Mouse (Mus musculus): ENCODE measurements around the gene Ube2l6. TPM values are rescaled to one million over a fixed set of nuclear protein-coding genes. Genes with fewer than 3 reads are reported as not detected.

The Ube2l6 gene
- polyA plus RNA-seq, 1 experiment = 4.5 TPM

Other genes starting within 250 kb of the Ube2l6 start
- gene Ctnnd1, start 148.1 kb upstream of the Ube2l6 start, polyA plus RNA-seq (2012; ENCODE audit: insufficient read depth, insufficient read length, missing spikeins) = 32.5 and 35.3 TPM in 2 replicates
- gene Btbd18, start 139.7 kb upstream of the Ube2l6 start, polyA plus RNA-seq (2012; ENCODE audit: insufficient read depth, insufficient read length, missing spikeins) = not detected in 2 replicates
- gene Selenoh, start 128.1 kb upstream of the Ube2l6 start, polyA plus RNA-seq (2012; ENCODE audit: insufficient read depth, insufficient read length, missing spikeins) = 27.5 and 33.4 TPM in 2 replicates
- gene Gm28635, start 120.8 kb upstream of the Ube2l6 start, polyA plus RNA-seq (2012; ENCODE audit: insufficient read depth, insufficient read length, missing spikeins) = not detected in 2 replicates
- gene Med19, start 120.4 kb upstream of the Ube2l6 start, polyA plus RNA-seq (2012; ENCODE audit: insufficient read depth, insufficient read length, missing spikeins) = 11.5 and 13.0 TPM in 2 replicates
- gene Tmx2, start 119.7 kb upstream of the Ube2l6 start, polyA plus RNA-seq (2012; ENCODE audit: insufficient read depth, insufficient read length, missing spikeins) = 99.9 and 101 TPM in 2 replicates
- gene Zdhhc5, start 83.6 kb upstream of the Ube2l6 start, polyA plus RNA-seq (2012; ENCODE audit: insufficient read depth, insufficient read length, missing spikeins) = 25.5 and 40.4 TPM in 2 replicates
- 9.4 and 13.7 TPM in 2 replicates for gene Clp1, start 71.5 kb upstream of the Ube2l6 start, polyA plus RNA-seq (2012; ENCODE audit: insufficient read depth, insufficient read length, missing spikeins)
- gene Ypel4, start 64.8 kb upstream of the Ube2l6 start, polyA plus RNA-seq (2012; ENCODE audit: insufficient read depth, insufficient read length, missing spikeins) = not detected in 2 replicates
- gene Gm19426, start 55.2 kb upstream of the Ube2l6 start, polyA plus RNA-seq (2012; ENCODE audit: insufficient read depth, insufficient read length, missing spikeins) = not detected in 2 replicates
- 74.6 and 108 TPM in 2 replicates for gene Serping1, start 23.4 kb upstream of the Ube2l6 start, polyA plus RNA-seq (2012; ENCODE audit: insufficient read depth, insufficient read length, missing spikeins)
- 2.7 and 3.0 TPM in 2 replicates for gene Smtnl1, start 23.8 kb downstream of the Ube2l6 start, polyA plus RNA-seq (2012; ENCODE audit: insufficient read depth, insufficient read length, missing spikeins)
- gene Timm10, start 28.2 kb downstream of the Ube2l6 start, polyA plus RNA-seq (2012; ENCODE audit: insufficient read depth, insufficient read length, missing spikeins) = 125 and 134 TPM in 2 replicates
- gene Slc43a1, start 40.0 kb downstream of the Ube2l6 start, polyA plus RNA-seq (2012; ENCODE audit: insufficient read depth, insufficient read length, missing spikeins) = 2.6 and 3.5 TPM in 2 replicates
- gene Rtn4rl2, start 87.9 kb downstream of the Ube2l6 start, polyA plus RNA-seq (2012; ENCODE audit: insufficient read depth, insufficient read length, missing spikeins) = 1.5 TPM in 1 of 2 replicates, not detected in the other
- 18.5 and 18.6 TPM in 2 replicates for gene Slc43a3, start 137.8 kb downstream of the Ube2l6 start, polyA plus RNA-seq (2012; ENCODE audit: insufficient read depth, insufficient read length, missing spikeins)
- gene Prg2, start 181.6 kb downstream of the Ube2l6 start, polyA plus RNA-seq (2012; ENCODE audit: insufficient read depth, insufficient read length, missing spikeins) = not detected in 2 replicates
- gene Prg3, start 189.4 kb downstream of the Ube2l6 start, polyA plus RNA-seq (2012; ENCODE audit: insufficient read depth, insufficient read length, missing spikeins) = not detected in 2 replicates
- gene Ssrp1, start 238.4 kb downstream of the Ube2l6 start, polyA plus RNA-seq (2012; ENCODE audit: insufficient read depth, insufficient read length, missing spikeins) = 25.3 and 30.1 TPM in 2 replicates
- gene P2rx3, start 238.6 kb downstream of the Ube2l6 start, polyA plus RNA-seq (2012; ENCODE audit: insufficient read depth, insufficient read length, missing spikeins) = 2.6 TPM in 1 of 2 replicates, not detected in the other
- gene Tnks1bp1, start 249.2 kb downstream of the Ube2l6 start, polyA plus RNA-seq (2012; ENCODE audit: insufficient read depth, insufficient read length, missing spikeins) = 32.6 and 33.2 TPM in 2 replicates